Mouse (Mus musculus): Measurements from ENCODE around the gene Sms. TPM values are rescaled to one million over a fixed set of nuclear protein-coding genes. Genes with fewer than 3 reads are reported as not detected.

Gene Sms
- polyA plus RNA-seq, 1 experiment: 16.2 TPM

DNA sequence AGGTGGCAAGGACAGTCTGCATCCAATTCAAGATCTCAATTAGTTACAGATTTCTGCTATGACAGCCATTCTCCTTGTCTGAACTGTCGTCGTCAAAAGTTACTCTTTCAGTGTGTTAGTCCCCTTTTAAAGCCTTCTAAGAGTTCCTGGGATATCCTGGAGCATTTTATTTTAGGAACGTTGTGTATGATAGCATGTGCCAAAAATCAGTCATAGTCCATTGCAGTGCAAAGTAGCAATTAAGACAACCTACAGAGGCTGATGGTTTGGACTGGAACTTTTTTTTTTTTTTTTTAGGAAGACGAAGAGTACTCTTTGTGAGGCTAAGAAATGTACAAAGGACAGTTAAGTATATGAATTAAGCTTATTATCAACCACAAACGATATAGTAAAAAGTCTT is 76.9 kb downstream of the Sms start, which contains the start of gene Phex:
TSS of gene Phex (minus strand) at position 101 of the 400 bp plus-strand sequence.
- no peak within 1 kb of the TSS for H3K4me3 ChIP-seq (ENCODE audit: extremely low read depth, insufficient read depth, insufficient read length)
- no peaks in the 10 kb centered on the region for H3K36me3 ChIP-seq (ENCODE audit: control insufficient read depth, insufficient read depth, low read length)
- no peak for TF ChIP-seq POLR2A (IDR thresholded peaks at IDR 0.05; ENCODE audit: low read depth, low read length)
- no peak for TF ChIP-seq CTCF (IDR thresholded peaks at IDR 0.05; ENCODE audit: extremely low read depth, insufficient read depth, insufficient read length, insufficient replicate concordance)
- DNase-seq (ENCODE audit: low read depth in 1 of 2, low spot score in 2 of 2): no peak
- no peaks in the 10 kb centered on the region for H3K4me1 ChIP-seq (ENCODE audit: control insufficient read depth, insufficient read depth, insufficient read length)
- no peaks in the 10 kb centered on the region for H3K27me3 ChIP-seq (ENCODE audit: control insufficient read depth, insufficient read depth, low read length)
- WGBS: 73% methylated on average over 5 of the region's 5 CpGs
- no peak within 1 kb of the TSS for H3K27ac ChIP-seq (ENCODE audit: insufficient read depth, low read length)

DNA sequence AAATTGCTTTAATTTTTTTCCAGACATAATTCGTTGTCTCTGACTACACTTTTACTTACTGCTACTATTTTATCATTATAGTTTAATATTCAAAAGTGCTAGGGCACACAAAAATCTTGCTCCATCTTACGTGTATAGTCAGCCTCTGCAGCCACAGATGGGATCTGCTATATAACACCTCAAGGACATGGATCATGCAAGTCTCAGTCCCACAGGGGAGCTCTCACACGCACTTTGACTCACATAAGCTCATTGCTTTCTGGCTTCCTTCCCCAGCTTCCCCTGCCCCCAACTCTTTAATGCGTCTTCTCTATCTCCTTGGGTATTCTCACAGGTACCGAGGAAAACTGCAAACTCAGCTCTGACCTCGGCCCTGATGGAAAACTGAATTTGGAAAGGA is 87.2 kb downstream of the Sms start:
- Histone ChIP-seq H3K4me3 (ENCODE audit: extremely low read depth, insufficient read depth, insufficient read length) (no peak overlapping the region), H3K27ac (ENCODE audit: insufficient read depth, low read length) (no peak overlapping the region), H3K27me3 (ENCODE audit: control insufficient read depth, insufficient read depth, low read length) (no peaks in the 10 kb centered on the region), H3K4me1 (ENCODE audit: control insufficient read depth, insufficient read depth, insufficient read length) (no peaks in the 10 kb centered on the region), H3K36me3 (ENCODE audit: control insufficient read depth, insufficient read depth, low read length) (no peaks in the 10 kb centered on the region)
- TF ChIP-seq CTCF (IDR thresholded peaks at IDR 0.05; ENCODE audit: extremely low read depth, insufficient read depth, insufficient read length, insufficient replicate concordance) (no peak), POLR2A (IDR thresholded peaks at IDR 0.05; ENCODE audit: low read depth, low read length) (no peak)
- 81% methylated on average over 6 of the region's 6 CpGs for WGBS
- DNase-seq (ENCODE audit: low read depth in 1 of 2, low spot score in 2 of 2): no peak

Other genes with a start within 250 kb of the Sms start
- not detected in 2 replicates for gene Phex, start 77.0 kb downstream of the Sms start, polyA plus RNA-seq (2012; rRNA removed)
- gene Yy2, start 76.7 kb upstream of the Sms start, polyA plus RNA-seq (2012; rRNA removed): not detected in 2 replicates
- gene Mbtps2, start 106.4 kb upstream of the Sms start, polyA plus RNA-seq (2012; rRNA removed): 5.3 and 7.6 TPM in 2 replicates
- gene Smpx, start 206.6 kb upstream of the Sms start, polyA plus RNA-seq (2012; rRNA removed): not detected in 2 replicates